Mouse (Mus musculus) CD4-positive helper T cell, adult 2 months (primary cell): ENCODE results near the gene Ncln.
A peak's percentile ranks its signal among the peaks of the same experiment; 100 is the strongest.

Source experiments
- DNase-seq: peaks from one replicate; pipeline ENCODE4 v3.0.0-alpha.2; 2012; ENCODE audit warnings: low read depth, missing footprints, low spot score

Gene Ncln

GRCm38 (mm10) chr10:81462415-81462804, 33.8 kb downstream of the Ncln start:
- no peak for DNase-seq

- peak; percentile 61 for DNase-seq
Measured at GRCm38 (mm10) chr10:81461673-81462414, 34.3 kb downstream of the Ncln start.

GRCm38 (mm10) chr10:81460951-81461350, 35.2 kb downstream of the Ncln start:
- DNase-seq: no peak

GRCm38 (mm10) chr10:81460471-81460870, 35.7 kb downstream of the Ncln start:
- DNase-seq: no peak

- DNase-seq: no peak
Measured at GRCm38 (mm10) chr10:81459399-81459798, 36.8 kb downstream of the Ncln start.

GRCm38 (mm10) chr10:81458267-81458666, 37.9 kb downstream of the Ncln start:
- DNase-seq: no peak

- no peak for DNase-seq
Measured at GRCm38 (mm10) chr10:81457624-81458023, 38.6 kb downstream of the Ncln start.

- no peak for DNase-seq
Measured at GRCm38 (mm10) chr10:81456983-81457563, 39.1 kb downstream of the Ncln start.

- no peak for DNase-seq
Measured at GRCm38 (mm10) chr10:81455181-81455895, 40.9 kb downstream of the Ncln start, which contains the start of gene Nfic. Nfic (minus strand) TSS chr10:81455635.

- DNase-seq: no peak
Measured at GRCm38 (mm10) chr10:81454106-81454505, 42.1 kb downstream of the Ncln start.

GRCm38 (mm10) chr10:81452947-81453288, 43.3 kb downstream of the Ncln start:
- no peak for DNase-seq

- no peak for DNase-seq
Measured at GRCm38 (mm10) chr10:81452237-81452946, 43.8 kb downstream of the Ncln start.

- DNase-seq: no peak
Measured at GRCm38 (mm10) chr10:81451365-81451745, 44.8 kb downstream of the Ncln start.

- no peak for DNase-seq
Measured at GRCm38 (mm10) chr10:81450641-81451364, 45.4 kb downstream of the Ncln start.

GRCm38 (mm10) chr10:81450140-81450539, 46.1 kb downstream of the Ncln start:
- DNase-seq: peak; percentile 82

GRCm38 (mm10) chr10:81445516-81445915, 50.7 kb downstream of the Ncln start:
- peak; percentile 39 for DNase-seq

GRCm38 (mm10) chr10:81441019-81441418, 55.2 kb downstream of the Ncln start:
- DNase-seq: peak; percentile 50
